32 mouse cellular contexts compared by ENCODE assay signal in the genomic region with DNA sequence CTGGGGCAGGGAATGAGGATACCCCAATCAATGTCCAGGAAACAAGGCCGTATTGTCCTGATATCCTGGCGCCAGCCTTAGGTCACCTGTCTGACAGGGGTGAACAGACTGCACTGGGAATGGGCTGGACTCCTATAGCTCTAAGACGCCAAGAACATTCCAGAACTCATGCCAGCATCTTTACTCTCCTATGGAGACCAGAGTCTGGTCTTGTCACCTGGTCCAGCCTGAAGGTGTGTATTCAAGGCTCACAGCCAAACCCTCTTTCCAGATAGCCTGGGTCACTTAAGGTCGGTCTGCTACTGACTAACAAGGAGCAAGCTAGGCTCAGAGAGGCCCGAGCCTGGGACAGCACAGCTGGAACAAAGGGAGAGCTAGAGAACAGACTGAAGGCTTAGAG.
DNase-seq lines count a peak whose midpoint lies in the region; ATAC-seq and TF ChIP-seq lines count a peak whose summit lies in the region.
"Had no signal": no experiment of that assay in that cellular context is flagged by ENCODE, and none has a peak within 500 bp of the region (broad histone marks: within the 10 kb centered on the region; RNA-seq: fewer than 3 reads in every experiment).

No protein-coding gene starts in this region.

- peaks cover 35% of the 10 kb centered on the region for H3K36me3 ChIP-seq in intestine, postnatal 0 days (ENCODE audit: control insufficient read depth, insufficient read depth)
- peaks cover 44% of the 10 kb centered on the region for H3K36me3 ChIP-seq in intestine, embryonic 15.5 days
- peaks cover 49% of the 10 kb centered on the region for H3K36me3 ChIP-seq in neural tube, embryonic 15.5 days

- H3K27me3 ChIP-seq in intestine, postnatal 0 days (replicated peaks; ENCODE audit: control insufficient read depth, insufficient read depth, low read length) = no peaks in the 10 kb centered on the region
- H3K27me3 ChIP-seq in intestine, embryonic 15.5 days (replicated peaks) = no peaks in the 10 kb centered on the region
- no peaks in the 10 kb centered on the region for H3K27me3 ChIP-seq in neural tube, embryonic 15.5 days (replicated peaks)
- H3K27me3 ChIP-seq: CH12.LX; embryonic facial prominence, embryonic 15.5 days; forebrain, embryonic 15.5 days; heart, embryonic 12.5 days; hindbrain, embryonic 13.5 days; kidney, embryonic 15.5 days; limb, embryonic 13.5 days; liver, embryonic 13.5 days; midbrain, embryonic 13.5 days had no signal

- H3K9me3 ChIP-seq in intestine, postnatal 0 days (ENCODE audit: control insufficient read depth) = no peaks in the 10 kb centered on the region
- no peaks in the 10 kb centered on the region for H3K9me3 ChIP-seq in intestine, embryonic 15.5 days
- H3K9me3 ChIP-seq in neural tube, embryonic 15.5 days (replicated peaks) = no peaks in the 10 kb centered on the region
- H3K9me3 ChIP-seq: embryonic facial prominence, embryonic 15.5 days; forebrain, embryonic 15.5 days; heart, embryonic 12.5 days; hindbrain, embryonic 13.5 days; liver, embryonic 13.5 days; midbrain, embryonic 13.5 days had no signal

- peak overlapping the region; percentile 35; the same call in 1 of the 2 replicates for H3K27ac ChIP-seq in intestine, postnatal 0 days (ENCODE audit: low read depth, low read length)
- H3K27ac ChIP-seq in intestine, embryonic 15.5 days = no peak overlapping the region
- H3K27ac ChIP-seq in neural tube, embryonic 15.5 days (replicated peaks) = no peak overlapping the region
- H3K27ac ChIP-seq: embryonic facial prominence, embryonic 10.5 days; embryonic facial prominence, embryonic 15.5 days; forebrain, embryonic 15.5 days; hindbrain, embryonic 13.5 days; kidney, embryonic 15.5 days; limb, embryonic 13.5 days; liver, embryonic 13.5 days; macrophage; midbrain, embryonic 13.5 days; stomach, postnatal 0 days had no signal

- 81% methylated on average over 5 of the region's 5 CpGs for WGBS in intestine, postnatal 0 days
- 84% methylated on average over 5 of the region's 5 CpGs for WGBS in intestine, embryonic 15.5 days
- 83% methylated on average over 5 of the region's 5 CpGs for WGBS in neural tube, embryonic 15.5 days

- H3K4me2 ChIP-seq in intestine, postnatal 0 days (replicated peaks; ENCODE audit: low read depth) = no peak overlapping the region
- no peak overlapping the region for H3K4me2 ChIP-seq in intestine, embryonic 15.5 days (replicated peaks)
- H3K4me2 ChIP-seq in neural tube, embryonic 15.5 days = no peak overlapping the region
- H3K4me2 ChIP-seq: embryonic facial prominence, embryonic 15.5 days; forebrain, embryonic 15.5 days; heart, embryonic 12.5 days; hindbrain, embryonic 13.5 days; kidney, embryonic 15.5 days; limb, embryonic 13.5 days; liver, embryonic 13.5 days; midbrain, embryonic 13.5 days had no signal

- DNase-seq in lung, postnatal 36 days = peak; percentile 68
- no peak for DNase-seq in lung, postnatal 10 days
- peak; percentile 66 to 76 for DNase-seq in cerebellum, postnatal 14 days
- no peak for DNase-seq in natural killer cell, adult 2 months (ENCODE audit: low spot score in 2 of 2)
- DNase-seq: adrenal gland, adult 2 months; adrenal gland, postnatal 36 days; B cell, adult 2 months; gastrocnemius, postnatal 25 days; heart, postnatal 4 days; kidney, adult 11 months; kidney, postnatal 36 days; liver, embryonic 13.5 days; lung, adult 18-20 months; right cerebral cortex, adult 18-20 months; right cerebral cortex, postnatal 4 days; thymus, adult 18-20 months; thymus, postnatal 25 days had no signal

- TF ChIP-seq CTCF in intestine, postnatal 0 days (IDR thresholded peaks at IDR 0.05; ENCODE audit: low read depth) = no peak

- ATAC-seq in intestine, postnatal 0 days = no peak
- ATAC-seq in intestine, embryonic 15.5 days = no peak
- no peak for ATAC-seq in neural tube, embryonic 15.5 days (ENCODE audit: low FRiP score)
- ATAC-seq: activated CD4-positive, CD25-positive, alpha-beta regulatory T cell, adult 4 months; forebrain, embryonic 15.5 days; midbrain, embryonic 13.5 days had no signal

- no peak overlapping the region for H3K9ac ChIP-seq in intestine, postnatal 0 days (ENCODE audit: low read depth, low read length)
- H3K9ac ChIP-seq in intestine, embryonic 15.5 days = no peak overlapping the region
- no peak overlapping the region for H3K9ac ChIP-seq in neural tube, embryonic 15.5 days (replicated peaks)
- H3K9ac ChIP-seq: embryonic facial prominence, embryonic 15.5 days; forebrain, embryonic 15.5 days; heart, embryonic 12.5 days; hindbrain, embryonic 13.5 days; kidney, embryonic 15.5 days; limb, embryonic 13.5 days; liver, embryonic 13.5 days; midbrain, embryonic 13.5 days had no signal

- no peaks in the 10 kb centered on the region for H3K4me1 ChIP-seq in intestine, postnatal 0 days (replicated peaks; ENCODE audit: control insufficient read depth, insufficient read depth, low read length)
- peaks cover 27% of the 10 kb centered on the region for H3K4me1 ChIP-seq in intestine, embryonic 15.5 days (replicated peaks)
- H3K4me1 ChIP-seq in neural tube, embryonic 15.5 days = peaks cover 42% of the 10 kb centered on the region
- H3K4me1 ChIP-seq: liver, embryonic 13.5 days had no signal

- no peak overlapping the region for H3K4me3 ChIP-seq in intestine, postnatal 0 days (ENCODE audit: low read depth, low read length)
- no peak overlapping the region for H3K4me3 ChIP-seq in intestine, embryonic 15.5 days (replicated peaks)
- no peak overlapping the region for H3K4me3 ChIP-seq in neural tube, embryonic 15.5 days (replicated peaks)
- H3K4me3 ChIP-seq: embryonic facial prominence, embryonic 10.5 days; embryonic facial prominence, embryonic 15.5 days; forebrain, embryonic 15.5 days; heart, embryonic 12.5 days; hindbrain, embryonic 13.5 days; kidney, embryonic 15.5 days; limb, embryonic 13.5 days; liver, embryonic 13.5 days; midbrain, embryonic 13.5 days had no signal

Comparison
In these comparisons a context has a peak if more than half of its experiments do, and no peak if none do; other contexts are left out.
1. DNase-seq: peak in lung, postnatal 36 days (single experiment) and cerebellum, postnatal 14 days (2 of 2); none in lung, postnatal 10 days (single experiment) and natural killer cell, adult 2 months (0 of 2).